24 mouse cellular contexts compared by ENCODE assay signal in genomic region chr5:37102056-37102455, GRCm38 (mm10). TPM values are rescaled to one million over a fixed set of nuclear protein-coding genes. Genes with fewer than 3 reads are reported as not detected.
DNase-seq lines count a peak whose midpoint lies in the region; ATAC-seq and TF ChIP-seq lines count a peak whose summit lies in the region.
"Had no signal": no experiment of that assay in that cellular context is flagged by ENCODE, and none has a peak within 500 bp of the region (broad histone marks: within the 10 kb centered on the region; RNA-seq: fewer than 3 reads in every experiment).

No protein-coding gene starts in this region.

- H3K9ac ChIP-seq in forebrain, embryonic 16.5 days (replicated peaks; ENCODE audit: low read depth, low read length), result 0 out of 2 replicates have a peak overlapping the region, but pooled peaks have one; percentile 21
- H3K9ac ChIP-seq in forebrain, embryonic 12.5 days, result no peak overlapping the region
- H3K9ac ChIP-seq in kidney, postnatal 0 days (ENCODE audit: low read depth, low read length), result no peak overlapping the region
- H3K9ac ChIP-seq in lung, embryonic 16.5 days (ENCODE audit: low read length), result no peak overlapping the region
- no peak overlapping the region for H3K9ac ChIP-seq in lung, postnatal 0 days (replicated peaks; ENCODE audit: low read depth)
- H3K9ac ChIP-seq: forebrain, embryonic 15.5 days; heart, embryonic 12.5 days had no signal

- no peaks in the 10 kb centered on the region for H3K27me3 ChIP-seq in forebrain, embryonic 16.5 days (replicated peaks; ENCODE audit: control insufficient read depth, insufficient read depth, low read length)
- no peaks in the 10 kb centered on the region for H3K27me3 ChIP-seq in forebrain, embryonic 12.5 days
- no peaks in the 10 kb centered on the region for H3K27me3 ChIP-seq in kidney, postnatal 0 days (ENCODE audit: insufficient read depth, low read length)
- H3K27me3 ChIP-seq in lung, embryonic 16.5 days (ENCODE audit: control insufficient read depth, insufficient read depth, low read depth, low read length), result no peaks in the 10 kb centered on the region
- no peaks in the 10 kb centered on the region for H3K27me3 ChIP-seq in lung, postnatal 0 days (replicated peaks; ENCODE audit: insufficient read depth, low read length)
- H3K27me3 ChIP-seq: forebrain, embryonic 15.5 days had no signal

- no peak overlapping the region; the same call in 1 of the 2 replicates for H3K27ac ChIP-seq in forebrain, embryonic 16.5 days (ENCODE audit: low read length)
- H3K27ac ChIP-seq in forebrain, embryonic 12.5 days, result no peak overlapping the region
- H3K27ac ChIP-seq in kidney, postnatal 0 days, result no peak overlapping the region
- H3K27ac ChIP-seq in lung, embryonic 16.5 days (ENCODE audit: low read length), result no peak overlapping the region
- no peak overlapping the region for H3K27ac ChIP-seq in lung, postnatal 0 days (ENCODE audit: low read length)
- H3K27ac ChIP-seq: embryonic facial prominence, embryonic 10.5 days; forebrain, embryonic 15.5 days; heart, adult 2 months; hindbrain, embryonic 10.5 days had no signal

- WGBS in forebrain, embryonic 16.5 days, result 48% methylated on average over 6 of the region's 6 CpGs
- 60% methylated on average over 6 of the region's 6 CpGs for WGBS in forebrain, embryonic 12.5 days
- 31% methylated on average over 6 of the region's 6 CpGs for WGBS in kidney, postnatal 0 days
- WGBS in lung, embryonic 16.5 days, result 39% methylated on average over 6 of the region's 6 CpGs
- 34% methylated on average over 6 of the region's 6 CpGs for WGBS in lung, postnatal 0 days

- no peak overlapping the region for H3K4me3 ChIP-seq in forebrain, embryonic 16.5 days (replicated peaks; ENCODE audit: low read length)
- H3K4me3 ChIP-seq in forebrain, embryonic 12.5 days (replicated peaks), result no peak overlapping the region
- H3K4me3 ChIP-seq in kidney, postnatal 0 days (replicated peaks; ENCODE audit: low read depth, low read length), result no peak overlapping the region
- no peak overlapping the region for H3K4me3 ChIP-seq in lung, embryonic 16.5 days (ENCODE audit: low read length)
- no peak overlapping the region for H3K4me3 ChIP-seq in lung, postnatal 0 days (ENCODE audit: low read depth, low read length)
- H3K4me3 ChIP-seq: embryonic facial prominence, embryonic 10.5 days; forebrain, embryonic 15.5 days; heart, adult 2 months; heart, embryonic 12.5 days; hindbrain, embryonic 10.5 days had no signal

- TF ChIP-seq CTCF in kidney, postnatal 0 days (IDR thresholded peaks at IDR 0.05; ENCODE audit: low read depth), result no peak
- no peak for TF ChIP-seq CTCF in lung, postnatal 0 days (IDR thresholded peaks at IDR 0.05)

- no peak for TF ChIP-seq EP300 in lung, postnatal 0 days (IDR thresholded peaks at IDR 0.05)

- H3K9me3 ChIP-seq in forebrain, embryonic 16.5 days (ENCODE audit: control insufficient read depth, low read length), result no peaks in the 10 kb centered on the region
- H3K9me3 ChIP-seq in forebrain, embryonic 12.5 days, result no peaks in the 10 kb centered on the region
- no peaks in the 10 kb centered on the region for H3K9me3 ChIP-seq in kidney, postnatal 0 days (replicated peaks; ENCODE audit: low read length)
- no peaks in the 10 kb centered on the region for H3K9me3 ChIP-seq in lung, embryonic 16.5 days (ENCODE audit: control insufficient read depth, low read length)
- no peaks in the 10 kb centered on the region for H3K9me3 ChIP-seq in lung, postnatal 0 days (ENCODE audit: low read length)
- H3K9me3 ChIP-seq: embryonic facial prominence, embryonic 10.5 days; forebrain, embryonic 15.5 days; heart, embryonic 12.5 days; hindbrain, embryonic 10.5 days had no signal

- no peaks in the 10 kb centered on the region for H3K36me3 ChIP-seq in forebrain, embryonic 16.5 days (ENCODE audit: control insufficient read depth, insufficient read depth)
- no peaks in the 10 kb centered on the region for H3K36me3 ChIP-seq in forebrain, embryonic 12.5 days (replicated peaks)
- no peaks in the 10 kb centered on the region for H3K36me3 ChIP-seq in kidney, postnatal 0 days (ENCODE audit: insufficient read depth, low read length)
- H3K36me3 ChIP-seq in lung, embryonic 16.5 days (ENCODE audit: control insufficient read depth, insufficient read depth, low read length), result no peaks in the 10 kb centered on the region
- no peaks in the 10 kb centered on the region for H3K36me3 ChIP-seq in lung, postnatal 0 days (ENCODE audit: insufficient read depth, low read length)
- H3K36me3 ChIP-seq: embryonic facial prominence, embryonic 10.5 days; forebrain, embryonic 15.5 days; G1E; heart, embryonic 12.5 days; hindbrain, embryonic 10.5 days had no signal

- DNase-seq in kidney, postnatal 0 days (ENCODE audit: low spot score), result peak; percentile 30
- DNase-seq in kidney, adult 18-20 months, result no peak
- peak; percentile 51 for DNase-seq in layer of hippocampus, adult 9-11 months
- no peak for DNase-seq in layer of hippocampus, postnatal 14 days (ENCODE audit: low spot score in 2 of 2)
- no peak for DNase-seq in lung, postnatal 0 days (ENCODE audit: low spot score)
- DNase-seq: adrenal gland, adult 8-10 months; adrenal gland, postnatal 36 days; B cell, adult 2 months; cerebellum, adult 2 months; cerebellum, postnatal 10 days; gastrocnemius, postnatal 14 days; heart, adult 2 months had no signal

- ATAC-seq in forebrain, embryonic 16.5 days, result no peak
- ATAC-seq in forebrain, embryonic 12.5 days (ENCODE audit: low FRiP score), result no peak
- ATAC-seq in kidney, postnatal 0 days (replicated peaks; ENCODE audit: low FRiP score, low read depth), result no peak
- ATAC-seq in lung, embryonic 16.5 days (ENCODE audit: low read depth), result peak; percentile 81
- no peak for ATAC-seq in lung, postnatal 0 days
- ATAC-seq: CD4-positive, CD25-positive, alpha-beta regulatory T cell, adult 4 months; forebrain, embryonic 15.5 days had no signal

- H3K4me2 ChIP-seq in forebrain, embryonic 16.5 days (ENCODE audit: low read length), result no peak overlapping the region
- H3K4me2 ChIP-seq in forebrain, embryonic 12.5 days, result no peak overlapping the region
- H3K4me2 ChIP-seq in kidney, postnatal 0 days (ENCODE audit: low read length), result no peak overlapping the region
- H3K4me2 ChIP-seq in lung, embryonic 16.5 days (ENCODE audit: low read depth, low read length), result peak overlapping the region; percentile 22; the same call in 1 of the 2 replicates
- H3K4me2 ChIP-seq in lung, postnatal 0 days (replicated peaks; ENCODE audit: low read depth, low read length), result no peak overlapping the region
- H3K4me2 ChIP-seq: forebrain, embryonic 15.5 days; heart, embryonic 12.5 days had no signal

- 0 out of 2 replicates have a peak, but pooled peaks cover 8% of the 10 kb centered on the region for H3K4me1 ChIP-seq in forebrain, embryonic 16.5 days (replicated peaks; ENCODE audit: control insufficient read depth, insufficient read depth, low read length)
- H3K4me1 ChIP-seq in forebrain, embryonic 12.5 days, result peaks cover 9% of the 10 kb centered on the region; the same call in 1 of the 2 replicates
- H3K4me1 ChIP-seq in kidney, postnatal 0 days (replicated peaks; ENCODE audit: insufficient read depth, low read length), result no peaks in the 10 kb centered on the region
- no peaks in the 10 kb centered on the region; the same call in 1 of the 2 replicates for H3K4me1 ChIP-seq in lung, embryonic 16.5 days (replicated peaks; ENCODE audit: control insufficient read depth, insufficient read depth, low read length)
- H3K4me1 ChIP-seq in lung, postnatal 0 days (ENCODE audit: insufficient read depth, low read depth, low read length), result no peaks in the 10 kb centered on the region
- H3K4me1 ChIP-seq: heart, embryonic 12.5 days had no signal

RNA-seq across cellular contexts. Expression of gene Gm1043, which starts 16.9 kb away (rescaled TPM):
- polyA plus RNA-seq in forebrain, embryonic 16.5 days (2015; fragmentation: Nextera tagmentation; extraction: Ambion mirVana), result 2.6 and 4.3 TPM in 2 replicates
- polyA plus RNA-seq in forebrain, embryonic 12.5 days (2016; fragmentation: Nextera tagmentation; extraction: Ambion mirVana), result 0.29 and 0.31 TPM in 2 replicates
- not detected in 2 replicates for polyA plus RNA-seq in kidney, postnatal 0 days (2015; fragmentation: Nextera tagmentation; extraction: Ambion mirVana)
- total RNA-seq in layer of hippocampus, postnatal 14 days (2021), result 10 to 100 TPM; 17.5 to 21.6 TPM
- not detected in 2 replicates for polyA plus RNA-seq in lung, embryonic 16.5 days (2015; fragmentation: Nextera tagmentation; extraction: Ambion mirVana)
- polyA plus RNA-seq in lung, postnatal 0 days (2015; fragmentation: Nextera tagmentation; extraction: Ambion mirVana), result not detected in 2 replicates
- total RNA-seq: gastrocnemius, adult 18-20 months; gastrocnemius, postnatal 14 days; heart, adult 2 months; heart, postnatal 25 days had no signal
- polyA plus RNA-seq: embryonic facial prominence, embryonic 10.5 days; G1E; heart, adult 2 months; heart, embryonic 12.5 days; heart, embryonic 16.5 days had no signal

Comparison
In these comparisons a context has a peak if more than half of its experiments do, and no peak if none do; other contexts are left out.
1. DNase-seq: peak in kidney, postnatal 0 days (single experiment) and layer of hippocampus, adult 9-11 months (single experiment); none in kidney, adult 18-20 months (single experiment), layer of hippocampus, postnatal 14 days (0 of 2) and lung, postnatal 0 days (single experiment).